24 mouse cellular contexts compared by ENCODE assay signal in the genomic region with DNA sequence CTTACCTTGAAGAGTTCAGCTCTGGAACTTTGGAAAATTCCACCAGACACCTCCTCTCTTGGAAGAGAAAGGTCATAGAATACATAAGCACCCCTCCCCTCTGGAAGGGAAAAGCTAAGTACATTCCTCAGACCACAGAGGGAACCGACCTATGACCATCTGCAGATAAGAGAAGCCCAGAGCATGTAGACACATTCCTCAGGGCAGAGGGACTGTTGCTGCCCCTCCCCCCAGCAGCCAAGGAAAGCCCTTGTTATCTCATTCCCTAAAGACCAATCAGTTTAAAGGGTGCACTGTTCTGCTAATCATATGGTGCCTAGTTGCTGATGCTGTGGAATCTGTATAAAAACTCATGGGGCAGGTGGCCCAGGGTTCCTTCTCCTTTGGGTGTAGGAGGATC.
DNase-seq lines count a peak whose midpoint lies in the region; ATAC-seq and TF ChIP-seq lines count a peak whose summit lies in the region.
"Had no signal": no experiment of that assay in that cellular context is flagged by ENCODE, and none has a peak within 500 bp of the region (broad histone marks: within the 10 kb centered on the region; RNA-seq: fewer than 3 reads in every experiment).

No protein-coding gene starts in this region.

- no peak overlapping the region for H3K4me3 ChIP-seq in midbrain, postnatal 0 days (ENCODE audit: low read depth, low read length)
- H3K4me3 ChIP-seq: embryonic facial prominence, embryonic 10.5 days; embryonic facial prominence, embryonic 12.5 days; forebrain, embryonic 13.5 days; forebrain, embryonic 15.5 days had no signal

- H3K36me3 ChIP-seq in midbrain, postnatal 0 days (ENCODE audit: insufficient read depth, low read length): no peaks in the 10 kb centered on the region
- H3K36me3 ChIP-seq: embryonic facial prominence, embryonic 10.5 days; embryonic facial prominence, embryonic 12.5 days; forebrain, embryonic 15.5 days had no signal

- no peaks in the 10 kb centered on the region for H3K4me1 ChIP-seq in midbrain, postnatal 0 days (ENCODE audit: insufficient read depth, low read length)
- H3K4me1 ChIP-seq: embryonic facial prominence, embryonic 10.5 days; embryonic facial prominence, embryonic 12.5 days; forebrain, embryonic 13.5 days; forebrain, embryonic 15.5 days had no signal

- no peak overlapping the region for H3K9ac ChIP-seq in midbrain, postnatal 0 days (replicated peaks; ENCODE audit: low read length, poor library complexity, severe bottlenecking)
- H3K9ac ChIP-seq: embryonic facial prominence, embryonic 12.5 days; forebrain, embryonic 13.5 days; forebrain, embryonic 15.5 days; forebrain, postnatal 0 days had no signal

- 73% methylated on average over 1 of the region's 1 CpGs for WGBS in midbrain, postnatal 0 days

- no peaks in the 10 kb centered on the region for H3K9me3 ChIP-seq in midbrain, postnatal 0 days (ENCODE audit: low read length)
- H3K9me3 ChIP-seq: embryonic facial prominence, embryonic 10.5 days; embryonic facial prominence, embryonic 12.5 days; forebrain, embryonic 13.5 days; forebrain, embryonic 15.5 days had no signal

- H3K4me2 ChIP-seq in midbrain, postnatal 0 days (ENCODE audit: low read depth, low read length, poor library complexity, severe bottlenecking): no peak overlapping the region
- H3K4me2 ChIP-seq: embryonic facial prominence, embryonic 12.5 days; forebrain, embryonic 13.5 days; forebrain, embryonic 15.5 days had no signal

- DNase-seq in ES-CJ7 (ENCODE audit: low read depth, low spot score) (peak; percentile 19), R1 (ENCODE audit: low read depth, low spot score) (peak; percentile 58)
- peak; percentile 83 for DNase-seq in yolk sac, embryonic 10.5 days (ENCODE audit: low spot score)
- DNase-seq in midbrain, postnatal 0 days (ENCODE audit: low spot score): no peak
- DNase-seq in layer of hippocampus, adult 18-20 months (ENCODE audit: low spot score in 2 of 2): no peak
- DNase-seq in layer of hippocampus, postnatal 14 days (ENCODE audit: low spot score in 2 of 2): no peak
- DNase-seq: adrenal gland, adult 8-10 months; adrenal gland, postnatal 14 days; adrenal gland, postnatal 36 days; B cell, adult 2 months; cerebellum, adult 11-12 months; cerebellum, adult 2 months; cerebellum, adult 9-10 months; cerebellum, postnatal 10 days; cerebellum, postnatal 25 days; forebrain, postnatal 0 days had no signal

- TF ChIP-seq CTCF in midbrain, postnatal 0 days (IDR thresholded peaks at IDR 0.05): no peak

- H3K27ac ChIP-seq in midbrain, postnatal 0 days (ENCODE audit: low read depth, low read length): no peak overlapping the region
- H3K27ac ChIP-seq: embryonic facial prominence, embryonic 10.5 days; embryonic facial prominence, embryonic 12.5 days; forebrain, embryonic 13.5 days; forebrain, embryonic 15.5 days had no signal

- no peaks in the 10 kb centered on the region for H3K27me3 ChIP-seq in midbrain, postnatal 0 days (ENCODE audit: insufficient read depth, low read length)
- H3K27me3 ChIP-seq: CH12.LX; embryonic facial prominence, embryonic 12.5 days; forebrain, embryonic 13.5 days; forebrain, embryonic 15.5 days; Patski had no signal

- ATAC-seq in midbrain, postnatal 0 days (ENCODE audit: low FRiP score): no peak
- ATAC-seq: activated CD4-positive, CD25-positive, alpha-beta regulatory T cell, adult 4 months; CD4-positive, CD25-positive, alpha-beta regulatory T cell, adult 4 months; forebrain, embryonic 13.5 days; forebrain, embryonic 15.5 days; forebrain, postnatal 0 days; Patski had no signal

Comparison
In these comparisons a context has a peak if more than half of its experiments do, and no peak if none do; other contexts are left out.
1. DNase-seq: peak in ES-CJ7 (single experiment), R1 (single experiment) and yolk sac, embryonic 10.5 days (single experiment); none in midbrain, postnatal 0 days (single experiment), layer of hippocampus, adult 18-20 months (0 of 2) and layer of hippocampus, postnatal 14 days (0 of 2).